Mouse (Mus musculus) heart, postnatal 0 days (tissue): ENCODE results near the gene Serinc5.

Experiments
- CTCF ChIP-seq: IDR thresholded peaks from 2 replicates; pipeline ENCODE4 v1.5.1; 2016; ENCODE audit warnings: antibody characterized with exemption, control low read depth, low read depth
- EP300 ChIP-seq: IDR thresholded peaks from 2 replicates; pipeline ENCODE4 v1.6.1; 2016; ENCODE audit warnings: antibody characterized with exemption, low read depth

DNA sequence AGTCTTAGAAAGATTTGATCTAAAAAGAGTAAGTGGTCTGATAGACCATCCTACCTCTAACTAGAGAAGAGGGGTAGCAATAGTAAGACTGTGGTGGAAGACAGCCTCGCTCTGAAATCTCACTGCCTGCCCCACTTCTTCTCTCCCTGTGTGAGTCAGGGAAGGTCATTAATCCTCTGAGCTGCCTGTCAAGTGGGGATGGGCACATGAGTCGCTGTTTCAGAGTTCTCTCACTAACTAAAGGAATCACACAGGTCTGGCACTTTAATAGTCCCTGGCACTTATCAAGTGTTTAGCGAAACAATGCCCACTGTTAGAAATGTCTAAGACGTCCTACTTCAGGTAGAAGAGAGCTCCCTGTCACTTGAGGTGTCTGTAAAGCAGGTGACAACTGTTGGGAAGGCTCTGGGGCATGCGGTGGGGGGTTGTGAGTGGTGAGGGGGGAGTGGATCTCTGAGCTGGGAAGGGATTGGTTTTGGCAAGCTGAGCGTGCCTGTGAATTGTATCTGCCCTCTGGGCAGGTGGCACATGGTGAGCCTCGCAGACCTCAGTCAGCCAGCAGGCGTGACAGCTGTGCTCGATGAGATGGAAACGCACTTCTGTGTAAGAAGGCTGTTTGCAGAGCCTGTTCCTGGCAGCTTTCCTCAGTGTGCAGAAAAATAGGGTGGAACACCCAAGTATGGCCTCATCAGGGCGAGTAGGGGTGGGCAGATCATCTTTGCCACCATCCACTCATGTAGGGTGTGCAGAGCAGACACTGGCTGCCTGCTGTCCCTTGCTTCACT, 125.8 kb downstream of the Serinc5 start:
- TF ChIP-seq CTCF (no peak), EP300 (no peak)
